Mouse (Mus musculus) bone marrow, adult 2 months (tissue): ENCODE measurements around the gene Hps4. TPM values are rescaled to one million over a fixed set of nuclear protein-coding genes. Genes with fewer than 3 reads are reported as not detected.

Source experiments
- H3K27ac ChIP-seq: fragments of 200-500 bp; 2 replicates; pipeline ENCODE4 v1.5.1; 2012; ENCODE audit warnings: low read depth, mild to moderate bottlenecking, control low read depth, inconsistent platforms, low read length; ENCODE audit not compliant: control insufficient read depth, poor library complexity, insufficient read depth
- H3K4me1 ChIP-seq: fragments of 200-500 bp; 2 replicates; pipeline ENCODE4 v1.6.1; 2011; ENCODE audit warnings: low read length; ENCODE audit not compliant: control insufficient read depth, insufficient read depth
- H3K4me3 ChIP-seq: fragments of 200-500 bp; replicated peaks from 2 replicates; pipeline ENCODE3; 2011; ENCODE audit warnings: mild to moderate bottlenecking, low read depth, low read length, control low read depth; ENCODE audit not compliant: control insufficient read depth
- CTCF ChIP-seq: fragments of 200-500 bp; IDR thresholded peaks from 2 replicates; pipeline ENCODE4 v1.5.1; 2011; ENCODE audit warnings: low read length, control low read depth; ENCODE audit not compliant: control insufficient read depth, insufficient read depth
- POLR2A ChIP-seq: fragments of 200-500 bp; IDR thresholded peaks from 2 replicates; pipeline ENCODE4 v1.6.1; 2011; ENCODE audit warnings: low read depth, mild to moderate bottlenecking, control low read depth, low read length, borderline replicate concordance; ENCODE audit not compliant: control insufficient read depth
- WGBS: fragments of 180-500 bp; shearing (Covaris S2); methylation state at CpG from one replicate; pipeline ENCODE4 v1.1.7; 2018; 5-methylcytosine and 5-hydroxymethylcytosine counted together
- polyA plus RNA-seq: library from polyadenylated mRNA; stranded (reverse); fragments of >200 nt; gene quantifications from 2 replicates; pipeline ENCODE4 v1.2.4, GENCODE M21; 2011; ENCODE audit warnings: low replicate concordance; ENCODE audit not compliant: missing spikeins, insufficient read depth, insufficient read length

The Hps4 gene
- polyA plus RNA-seq: 18.8 and 42.4 TPM in 2 replicates

DNA sequence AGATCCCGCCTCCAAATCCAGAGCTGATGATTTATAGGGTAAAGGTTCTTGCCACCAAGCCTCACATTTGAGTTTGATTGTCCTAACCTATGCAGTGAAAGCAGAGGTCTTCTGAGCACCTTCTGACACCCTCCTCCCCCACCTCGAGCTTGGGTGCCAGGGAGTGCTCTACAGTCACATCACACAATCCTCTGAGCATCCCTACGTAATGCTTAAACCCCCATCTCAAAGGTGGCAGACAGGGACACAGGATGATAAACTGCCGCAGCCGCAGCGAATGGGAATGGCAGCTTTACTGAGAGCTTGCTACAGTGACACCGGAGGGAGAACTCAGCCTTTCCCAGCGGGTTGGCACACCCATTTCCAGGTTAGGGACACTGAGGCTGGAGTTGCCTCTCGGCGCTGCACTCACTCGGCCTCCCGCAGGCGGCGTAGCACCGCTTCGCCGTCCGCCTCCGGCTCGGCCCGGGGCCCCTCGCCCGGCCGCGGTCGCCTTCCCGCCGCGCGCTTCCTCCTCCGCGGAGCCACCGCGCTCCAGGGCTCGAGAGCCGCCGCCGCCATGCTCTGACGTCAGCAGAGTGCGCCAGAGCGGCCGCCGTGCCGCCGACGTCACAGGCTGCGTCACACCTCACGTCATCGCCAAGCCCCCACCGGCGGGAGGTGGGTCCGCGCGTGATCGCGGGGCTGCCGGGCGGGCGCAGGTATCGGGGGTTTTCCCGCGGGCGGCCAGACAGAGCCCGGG lies at the start of gene Hps4, which contains the start of gene Srrd:
Gene Hps4, plus strand, starts transcription at position 621 of the 742 bp plus-strand sequence.
Gene Srrd, minus strand, starts transcription at position 578 of the 742 bp plus-strand sequence.
- peak within 1 kb of the TSS; percentile 98 for H3K4me3 ChIP-seq
- peak within 1 kb of the TSS; percentile 61 for H3K27ac ChIP-seq
- no peaks in the 10 kb centered on the region; the same call in 1 of the 2 replicates for H3K4me1 ChIP-seq
- peak; percentile 54; the same call in 1 of the 2 replicates for TF ChIP-seq POLR2A
- TF ChIP-seq CTCF: no peak
- WGBS: 3% methylated on average over 61 of the region's 64 CpGs

DNA sequence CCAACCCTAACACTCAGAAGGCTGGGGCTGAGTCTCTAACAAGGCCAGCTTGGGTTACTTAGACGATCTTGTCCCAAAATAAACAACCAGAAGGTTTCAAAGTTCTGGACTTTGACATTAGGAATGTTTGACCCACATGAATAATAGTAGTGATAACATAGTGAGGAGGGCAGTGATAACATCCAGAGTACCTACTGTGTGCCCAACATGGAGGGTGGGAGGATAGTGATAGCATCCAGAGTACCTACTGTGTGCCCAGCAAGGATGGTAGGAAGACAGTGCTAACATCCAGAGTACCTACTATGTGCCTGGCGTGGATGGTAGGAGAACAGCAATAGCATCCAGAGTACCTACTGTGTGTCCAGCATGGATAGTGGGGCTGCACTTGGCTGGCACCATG lies 49.1 kb upstream of the Hps4 start:
- 64% methylated on average over 2 of the region's 2 CpGs for WGBS
- Histone ChIP-seq H3K27ac (no peak overlapping the region), H3K4me1 (peaks cover 16% of the 10 kb centered on the region), H3K4me3 (no peak overlapping the region)
- TF ChIP-seq POLR2A: no peak
- no peak for TF ChIP-seq CTCF

DNA sequence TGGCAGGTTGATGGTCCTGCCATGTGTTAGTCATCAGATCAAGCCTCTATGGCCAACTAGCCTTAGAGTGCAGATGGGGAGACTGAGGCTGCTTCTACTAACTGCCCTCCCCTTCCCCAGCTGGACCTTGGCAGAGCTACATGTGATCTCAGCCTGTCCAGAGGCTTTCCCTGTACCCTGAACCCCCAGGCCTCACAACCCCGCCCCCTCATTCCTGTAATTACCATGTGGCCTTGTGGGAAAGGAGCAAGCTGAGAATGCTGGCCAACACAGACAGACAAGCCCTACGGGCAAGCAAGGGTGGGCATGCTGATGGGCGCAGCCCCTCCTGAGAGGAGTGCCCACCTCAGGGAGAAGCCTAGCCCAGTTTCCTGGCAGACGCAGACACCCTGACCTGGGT lies 48.2 kb upstream of the Hps4 start:
- TF ChIP-seq CTCF (no peak), POLR2A (no peak)
- peaks cover 20% of the 10 kb centered on the region for H3K4me1 ChIP-seq
- 81% methylated on average over 4 of the region's 4 CpGs for WGBS
- H3K4me3 ChIP-seq: no peak overlapping the region
- no peak overlapping the region for H3K27ac ChIP-seq

DNA sequence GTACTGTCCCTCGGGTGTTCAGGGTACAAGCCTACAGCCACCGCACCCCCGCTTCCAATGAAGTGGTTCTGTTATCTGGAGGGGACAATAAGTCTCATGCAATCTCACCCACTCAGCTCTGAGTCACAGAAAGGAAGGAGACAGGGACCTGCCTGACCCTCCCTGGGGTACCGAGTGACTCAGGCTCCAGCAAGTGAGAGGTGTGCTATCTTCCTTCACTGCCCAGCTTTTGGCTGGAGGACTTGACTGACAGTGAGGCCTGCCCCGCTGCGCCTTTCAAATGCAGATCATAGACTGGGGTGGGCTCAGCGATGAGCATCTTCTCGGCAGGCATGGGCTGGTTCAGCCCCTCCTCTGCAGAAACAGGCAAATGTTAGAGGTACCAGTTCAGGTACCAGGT lies 47.7 kb upstream of the Hps4 start:
- no peak overlapping the region for H3K4me3 ChIP-seq
- no peak for TF ChIP-seq CTCF
- TF ChIP-seq POLR2A: no peak
- H3K27ac ChIP-seq: no peak overlapping the region
- peaks cover 22% of the 10 kb centered on the region for H3K4me1 ChIP-seq
- WGBS: 50% methylated on average over 8 of the region's 8 CpGs

DNA sequence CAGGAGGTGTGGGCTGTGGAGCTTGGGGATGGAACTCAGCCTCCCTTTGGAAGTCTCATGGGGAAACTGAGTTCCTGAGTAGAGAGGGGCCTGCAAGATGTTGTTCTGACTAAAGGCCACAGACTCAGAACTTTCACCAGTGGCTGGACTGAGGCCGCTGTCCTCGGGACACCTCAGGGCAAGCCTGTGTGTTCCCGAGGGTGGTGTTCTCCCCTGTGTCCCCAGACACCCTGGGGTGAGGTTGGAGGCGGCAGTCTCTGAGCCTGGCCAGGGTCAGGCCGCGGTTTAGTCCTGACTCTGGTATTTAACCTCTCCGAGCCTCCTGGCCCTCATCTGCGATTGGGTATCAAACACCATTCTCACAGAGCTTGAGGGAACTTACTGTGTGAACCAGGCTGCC lies 47.3 kb upstream of the Hps4 start:
- Histone ChIP-seq H3K4me1 (peaks cover 24% of the 10 kb centered on the region), H3K27ac (no peak overlapping the region), H3K4me3 (no peak overlapping the region)
- WGBS: 77% methylated on average over 8 of the region's 8 CpGs
- TF ChIP-seq POLR2A (no peak), CTCF (no peak)

DNA sequence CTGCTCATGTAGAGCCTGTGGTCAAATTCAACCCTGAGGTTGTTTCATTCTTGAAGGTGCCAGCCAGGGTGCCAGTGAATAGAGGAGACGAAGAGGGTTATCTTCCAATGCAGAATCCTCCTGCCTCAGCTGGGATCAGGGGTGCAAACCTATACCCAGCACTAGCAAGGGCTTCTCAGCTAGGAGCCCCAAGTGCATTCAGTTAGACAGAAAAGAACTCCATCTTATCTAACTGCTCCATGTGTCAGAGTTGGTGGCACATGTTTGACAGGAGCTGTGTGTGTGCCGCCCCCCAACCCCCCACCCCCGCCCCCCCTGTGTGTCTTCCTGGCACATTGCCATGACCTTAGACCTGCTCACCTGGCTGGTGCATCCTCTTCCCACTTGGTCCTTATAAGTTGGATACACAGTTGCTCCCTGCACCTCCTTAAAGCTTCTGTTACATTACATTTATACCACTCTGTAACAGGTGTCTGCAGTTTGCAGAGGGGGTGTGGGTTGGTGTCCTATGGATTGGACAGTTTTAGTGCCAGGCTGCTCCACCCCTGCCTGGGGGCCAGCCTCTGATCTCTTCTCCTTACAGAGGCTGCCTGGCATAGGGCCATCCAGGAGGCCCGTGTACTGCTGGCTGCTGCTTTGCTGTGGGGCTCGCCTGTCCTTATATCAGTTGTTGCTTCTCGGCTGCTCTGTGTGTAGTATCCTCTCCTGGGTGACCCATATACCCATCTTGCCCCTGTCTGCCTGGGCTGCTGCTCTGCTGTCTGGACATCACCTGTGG lies 46.3 kb upstream of the Hps4 start:
- H3K4me1 ChIP-seq: peaks cover 26% of the 10 kb centered on the region
- TF ChIP-seq POLR2A (no peak), CTCF (no peak)
- H3K27ac ChIP-seq: peak overlapping the region; percentile 59
- no peak overlapping the region for H3K4me3 ChIP-seq
- WGBS: 32% methylated on average over 6 of the region's 6 CpGs

DNA sequence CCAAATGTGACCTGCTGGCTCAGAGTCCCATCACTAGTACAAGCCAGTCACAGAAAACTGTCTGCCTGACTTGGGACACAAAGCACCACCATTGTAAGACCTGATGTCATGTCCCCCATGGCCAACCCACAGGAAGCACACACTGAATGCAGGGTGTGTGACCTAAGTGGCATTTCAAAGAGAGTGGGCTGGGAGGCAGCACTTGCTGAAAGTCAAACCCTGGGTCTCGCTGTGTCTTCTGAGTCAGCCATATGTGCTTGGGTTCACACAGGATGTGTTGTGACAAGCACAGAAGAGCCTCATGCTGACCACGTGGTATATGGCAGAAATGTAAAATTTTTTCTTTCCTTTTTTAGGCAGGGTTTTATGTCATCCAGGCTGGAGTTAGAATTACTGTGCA lies 45.6 kb upstream of the Hps4 start:
- no peak overlapping the region for H3K4me3 ChIP-seq
- TF ChIP-seq CTCF (no peak), POLR2A (no peak)
- peaks cover 26% of the 10 kb centered on the region for H3K4me1 ChIP-seq
- H3K27ac ChIP-seq: peak overlapping the region; percentile 59
- WGBS: 11% methylated on average over 2 of the region's 2 CpGs
